Mouse (Mus musculus): Measurements from ENCODE around the gene Krt83. TPM values are rescaled to one million over a fixed set of nuclear protein-coding genes. Genes with fewer than 3 reads are reported as not detected.

Krt83 gene
- polyA plus RNA-seq, 1 experiment = not detected

DNA sequence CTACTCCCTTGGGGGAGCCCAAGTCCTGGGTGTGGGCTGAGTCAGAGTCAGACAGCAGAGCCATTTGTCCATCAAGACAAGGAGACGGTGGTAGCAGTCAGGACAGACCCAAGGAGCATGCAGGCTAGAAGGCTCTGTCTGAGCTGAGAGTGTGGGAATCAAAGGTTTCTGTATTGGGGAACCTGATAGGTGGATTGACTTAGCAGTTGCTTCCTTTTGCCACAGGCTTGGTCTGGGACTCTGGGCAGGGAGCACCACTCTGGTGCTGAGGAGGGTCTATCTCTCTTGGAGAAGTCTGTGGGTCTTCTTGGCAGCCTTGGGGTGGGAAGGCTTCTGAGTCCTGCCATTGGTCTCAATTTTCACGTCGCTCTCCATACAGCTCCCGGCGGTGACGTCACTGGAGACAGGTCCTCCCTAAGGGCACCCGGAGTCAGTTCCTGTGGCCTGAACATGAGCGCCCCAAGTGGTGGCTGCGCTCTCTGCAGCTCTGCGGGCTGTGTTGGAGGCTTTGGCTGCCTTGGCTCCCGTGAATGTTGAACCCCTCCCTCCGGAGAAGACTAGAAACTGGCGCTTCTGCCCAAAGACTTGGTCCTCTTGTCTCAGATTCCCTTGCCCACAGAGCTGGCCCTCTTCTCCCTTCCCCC is 38.1 kb downstream of the Krt83 start:
- Histone ChIP-seq H3K36me3 (ENCODE audit: control insufficient read depth, insufficient read depth, low read length, poor library complexity, severe bottlenecking) (no peaks in the 10 kb centered on the region), H3K27ac (ENCODE audit: insufficient read depth, low read length) (no peak overlapping the region), H3K27me3 (ENCODE audit: control insufficient read depth, insufficient read depth, low read length, poor library complexity, severe bottlenecking) (no peaks in the 10 kb centered on the region), H3K9me3 (replicated peaks; ENCODE audit: control insufficient read depth, insufficient read depth, low read length, poor library complexity, severe bottlenecking) (no peaks in the 10 kb centered on the region), H3K4me1 (ENCODE audit: control insufficient read depth, insufficient read depth, low read length) (no peaks in the 10 kb centered on the region), H3K9ac (ENCODE audit: low read depth, poor library complexity, severe bottlenecking) (no peak overlapping the region), H3K4me3 (ENCODE audit: low read depth, low read length) (0 out of 2 replicates have a peak overlapping the region, but pooled peaks have one; percentile 23)
- TF ChIP-seq EP300 (IDR thresholded peaks at IDR 0.05; ENCODE audit: insufficient read depth, low read depth, low read length) (no peak), CTCF (IDR thresholded peaks at IDR 0.05; ENCODE audit: low read depth, low read length) (peak; percentile 80)

- Histone ChIP-seq H3K4me1 (ENCODE audit: control insufficient read depth, insufficient read depth, low read length) (no peaks in the 10 kb centered on the region), H3K27me3 (ENCODE audit: control insufficient read depth, insufficient read depth, low read length, poor library complexity, severe bottlenecking) (no peaks in the 10 kb centered on the region), H3K9ac (ENCODE audit: low read depth, poor library complexity, severe bottlenecking) (no peak within 1 kb of the TSS), H3K27ac (ENCODE audit: insufficient read depth, low read length) (no peak within 1 kb of the TSS), H3K9me3 (replicated peaks; ENCODE audit: control insufficient read depth, insufficient read depth, low read length, poor library complexity, severe bottlenecking) (no peaks in the 10 kb centered on the region), H3K4me3 (ENCODE audit: low read depth, low read length) (no peak within 1 kb of the TSS), H3K36me3 (ENCODE audit: control insufficient read depth, insufficient read depth, low read length, poor library complexity, severe bottlenecking) (no peaks in the 10 kb centered on the region)
- TF ChIP-seq POLR2A (IDR thresholded peaks at IDR 0.05; ENCODE audit: insufficient read depth, low read length) (no peak), CTCF (IDR thresholded peaks at IDR 0.05; ENCODE audit: low read depth, low read length) (no peak), EP300 (IDR thresholded peaks at IDR 0.05; ENCODE audit: insufficient read depth, low read depth, low read length) (no peak)
These were observed 43.9 kb downstream of the Krt83 start, which contains the start of gene Krt88 for GRCm38 (mm10) chr15:101447444-101447843. TSS of gene Krt88 (plus strand) at chr15:101447744.

GRCm38 (mm10) chr15:101446572-101446971 is 44.7 kb downstream of the Krt83 start:
- Histone ChIP-seq H3K27ac (ENCODE audit: insufficient read depth, low read length) (no peak overlapping the region), H3K36me3 (ENCODE audit: control insufficient read depth, insufficient read depth, low read length, poor library complexity, severe bottlenecking) (no peaks in the 10 kb centered on the region), H3K9ac (ENCODE audit: low read depth, poor library complexity, severe bottlenecking) (no peak overlapping the region), H3K9me3 (replicated peaks; ENCODE audit: control insufficient read depth, insufficient read depth, low read length, poor library complexity, severe bottlenecking) (no peaks in the 10 kb centered on the region), H3K4me1 (ENCODE audit: control insufficient read depth, insufficient read depth, low read length) (no peaks in the 10 kb centered on the region), H3K4me3 (ENCODE audit: low read depth, low read length) (no peak overlapping the region), H3K27me3 (ENCODE audit: control insufficient read depth, insufficient read depth, low read length, poor library complexity, severe bottlenecking) (no peaks in the 10 kb centered on the region)
- TF ChIP-seq EP300 (IDR thresholded peaks at IDR 0.05; ENCODE audit: insufficient read depth, low read depth, low read length) (no peak), CTCF (IDR thresholded peaks at IDR 0.05; ENCODE audit: low read depth, low read length) (no peak), POLR2A (IDR thresholded peaks at IDR 0.05; ENCODE audit: insufficient read depth, low read length) (no peak)

GRCm38 (mm10) chr15:101440837-101441236 is 50.5 kb downstream of the Krt83 start:
- Histone ChIP-seq H3K36me3 (ENCODE audit: control insufficient read depth, insufficient read depth, low read length, poor library complexity, severe bottlenecking) (no peaks in the 10 kb centered on the region), H3K4me1 (ENCODE audit: control insufficient read depth, insufficient read depth, low read length) (no peaks in the 10 kb centered on the region), H3K27ac (ENCODE audit: insufficient read depth, low read length) (no peak overlapping the region), H3K27me3 (ENCODE audit: control insufficient read depth, insufficient read depth, low read length, poor library complexity, severe bottlenecking) (no peaks in the 10 kb centered on the region; the same call in 1 of the 2 replicates), H3K9me3 (replicated peaks; ENCODE audit: control insufficient read depth, insufficient read depth, low read length, poor library complexity, severe bottlenecking) (no peaks in the 10 kb centered on the region), H3K9ac (ENCODE audit: low read depth, poor library complexity, severe bottlenecking) (no peak overlapping the region), H3K4me3 (ENCODE audit: low read depth, low read length) (no peak overlapping the region)
- TF ChIP-seq CTCF (IDR thresholded peaks at IDR 0.05; ENCODE audit: low read depth, low read length) (no peak), EP300 (IDR thresholded peaks at IDR 0.05; ENCODE audit: insufficient read depth, low read depth, low read length) (no peak), POLR2A (IDR thresholded peaks at IDR 0.05; ENCODE audit: insufficient read depth, low read length) (no peak)

DNA sequence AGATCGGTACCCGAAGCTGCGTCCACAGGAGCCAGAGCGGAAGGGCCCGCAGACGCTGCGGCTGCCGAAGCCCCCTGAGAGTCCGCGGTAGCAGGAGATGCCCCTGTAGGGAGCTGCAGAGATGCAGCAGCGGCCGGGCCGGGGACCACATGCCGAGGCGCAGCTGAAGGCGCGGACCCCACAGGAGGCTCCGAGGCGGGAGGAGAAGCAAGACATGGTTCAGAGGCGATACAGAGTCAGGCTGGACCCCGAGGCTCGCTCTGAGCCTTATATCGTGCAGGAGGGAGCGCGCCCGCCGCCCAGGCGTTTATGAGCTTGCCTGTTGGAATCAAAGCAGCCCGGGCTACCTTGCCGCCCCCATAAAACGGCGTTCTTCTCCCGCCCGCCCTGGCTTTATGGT is 52.8 kb downstream of the Krt83 start, which contains the start of gene Krt87:
Krt87 (minus strand) TSS at position 250 of the 400 bp plus-strand sequence.
- Histone ChIP-seq H3K4me3 (ENCODE audit: low read depth, low read length) (peak within 1 kb of the TSS; percentile 17), H3K27me3 (ENCODE audit: control insufficient read depth, insufficient read depth, low read length, poor library complexity, severe bottlenecking) (no peaks in the 10 kb centered on the region; the same call in 1 of the 2 replicates), H3K36me3 (ENCODE audit: control insufficient read depth, insufficient read depth, low read length, poor library complexity, severe bottlenecking) (no peaks in the 10 kb centered on the region), H3K4me1 (ENCODE audit: control insufficient read depth, insufficient read depth, low read length) (no peaks in the 10 kb centered on the region), H3K9me3 (replicated peaks; ENCODE audit: control insufficient read depth, insufficient read depth, low read length, poor library complexity, severe bottlenecking) (no peaks in the 10 kb centered on the region), H3K27ac (ENCODE audit: insufficient read depth, low read length) (no peak within 1 kb of the TSS), H3K9ac (ENCODE audit: low read depth, poor library complexity, severe bottlenecking) (no peak within 1 kb of the TSS)
- no peak for TF ChIP-seq POLR2A (IDR thresholded peaks at IDR 0.05; ENCODE audit: insufficient read depth, low read length)

- H3K36me3 ChIP-seq (ENCODE audit: control insufficient read depth, insufficient read depth, low read length, poor library complexity, severe bottlenecking) = no peaks in the 10 kb centered on the region
- H3K27me3 ChIP-seq (ENCODE audit: control insufficient read depth, insufficient read depth, low read length, poor library complexity, severe bottlenecking) = no peaks in the 10 kb centered on the region; the same call in 1 of the 2 replicates
- no peaks in the 10 kb centered on the region for H3K4me1 ChIP-seq (ENCODE audit: control insufficient read depth, insufficient read depth, low read length)
- H3K9me3 ChIP-seq (replicated peaks; ENCODE audit: control insufficient read depth, insufficient read depth, low read length, poor library complexity, severe bottlenecking) = no peaks in the 10 kb centered on the region
- no peak overlapping the region for H3K9ac ChIP-seq (ENCODE audit: low read depth, poor library complexity, severe bottlenecking)
- TF ChIP-seq CTCF (IDR thresholded peaks at IDR 0.05; ENCODE audit: low read depth, low read length) (no peak), POLR2A (IDR thresholded peaks at IDR 0.05; ENCODE audit: insufficient read depth, low read length) (no peak), EP300 (IDR thresholded peaks at IDR 0.05; ENCODE audit: insufficient read depth, low read depth, low read length) (no peak)
- H3K4me3 ChIP-seq (ENCODE audit: low read depth, low read length) = no peak overlapping the region
- H3K27ac ChIP-seq (ENCODE audit: insufficient read depth, low read length) = no peak overlapping the region
These were observed 54.7 kb downstream of the Krt83 start for GRCm38 (mm10) chr15:101436611-101437010.

Other genes starting within 250 kb of the Krt83 start
- gene Nr4a1, start 237.2 kb downstream of the Krt83 start, polyA plus RNA-seq (2011; ENCODE audit: insufficient read depth, insufficient read length, low read depth, missing spikeins) = 29.4 and 31.9 TPM in 2 replicates
- gene Atg101, start 207.2 kb downstream of the Krt83 start, polyA plus RNA-seq (2011; ENCODE audit: insufficient read depth, insufficient read length, low read depth, missing spikeins) = 37.6 and 39.1 TPM in 2 replicates
- gene 6030408B16Rik, start 198.3 kb downstream of the Krt83 start, polyA plus RNA-seq (2011; ENCODE audit: insufficient read depth, insufficient read length, low read depth, missing spikeins) = not detected in 2 replicates
- gene Krt80, start 121.3 kb downstream of the Krt83 start, polyA plus RNA-seq (2011; ENCODE audit: insufficient read depth, insufficient read length, low read depth, missing spikeins) = 1.1 and 1.6 TPM in 2 replicates
- gene Krt7, start 80.5 kb downstream of the Krt83 start, polyA plus RNA-seq (2011; ENCODE audit: insufficient read depth, insufficient read length, low read depth, missing spikeins) = 30.7 and 36.4 TPM in 2 replicates
- not detected in 2 replicates for gene Krt87, start 52.7 kb downstream of the Krt83 start, polyA plus RNA-seq (2011; ENCODE audit: insufficient read depth, insufficient read length, low read depth, missing spikeins)
- not detected in 2 replicates for gene Krt88, start 43.8 kb downstream of the Krt83 start, polyA plus RNA-seq (2011; ENCODE audit: insufficient read depth, insufficient read length, low read depth, missing spikeins)
- not detected in 2 replicates for gene Krt81, start 27.8 kb downstream of the Krt83 start, polyA plus RNA-seq (2011; ENCODE audit: insufficient read depth, insufficient read length, low read depth, missing spikeins)
- not detected in 2 replicates for gene Krt86, start 18.0 kb downstream of the Krt83 start, polyA plus RNA-seq (2011; ENCODE audit: insufficient read depth, insufficient read length, low read depth, missing spikeins)
- not detected in 2 replicates for gene Gm49425, start 25.7 kb upstream of the Krt83 start, polyA plus RNA-seq (2011; ENCODE audit: insufficient read depth, insufficient read length, low read depth, missing spikeins)
- gene Krt84, start 41.3 kb upstream of the Krt83 start, polyA plus RNA-seq (2011; ENCODE audit: insufficient read depth, insufficient read length, low read depth, missing spikeins) = not detected in 2 replicates
- not detected in 2 replicates for gene Krt82, start 59.2 kb upstream of the Krt83 start, polyA plus RNA-seq (2011; ENCODE audit: insufficient read depth, insufficient read length, low read depth, missing spikeins)
- not detected in 2 replicates for gene Krt90, start 71.4 kb upstream of the Krt83 start, polyA plus RNA-seq (2011; ENCODE audit: insufficient read depth, insufficient read length, low read depth, missing spikeins)
- gene Krt75, start 82.4 kb upstream of the Krt83 start, polyA plus RNA-seq (2011; ENCODE audit: insufficient read depth, insufficient read length, low read depth, missing spikeins) = not detected in 2 replicates
- gene Gm5414, start 136.7 kb upstream of the Krt83 start, polyA plus RNA-seq (2011; ENCODE audit: insufficient read depth, insufficient read length, low read depth, missing spikeins) = not detected in 2 replicates
- not detected in 2 replicates for gene Gm5478, start 155.9 kb upstream of the Krt83 start, polyA plus RNA-seq (2011; ENCODE audit: insufficient read depth, insufficient read length, low read depth, missing spikeins)
- not detected in 2 replicates for gene Krt6b, start 188.8 kb upstream of the Krt83 start, polyA plus RNA-seq (2011; ENCODE audit: insufficient read depth, insufficient read length, low read depth, missing spikeins)
- gene Krt6a, start 202.8 kb upstream of the Krt83 start, polyA plus RNA-seq (2011; ENCODE audit: insufficient read depth, insufficient read length, low read depth, missing spikeins) = not detected in 2 replicates
- gene Krt5, start 221.4 kb upstream of the Krt83 start, polyA plus RNA-seq (2011; ENCODE audit: insufficient read depth, insufficient read length, low read depth, missing spikeins) = not detected in 2 replicates